Mouse (Mus musculus): ENCODE results near the gene Rgs13. TPM values are rescaled to one million over a fixed set of nuclear protein-coding genes. Genes with fewer than 3 reads are reported as not detected.

Gene Rgs13
- polyA plus RNA-seq (2012; ENCODE audit: insufficient read depth, insufficient read length, low replicate concordance, missing spikeins), result not detected in 2 replicates

DNA sequence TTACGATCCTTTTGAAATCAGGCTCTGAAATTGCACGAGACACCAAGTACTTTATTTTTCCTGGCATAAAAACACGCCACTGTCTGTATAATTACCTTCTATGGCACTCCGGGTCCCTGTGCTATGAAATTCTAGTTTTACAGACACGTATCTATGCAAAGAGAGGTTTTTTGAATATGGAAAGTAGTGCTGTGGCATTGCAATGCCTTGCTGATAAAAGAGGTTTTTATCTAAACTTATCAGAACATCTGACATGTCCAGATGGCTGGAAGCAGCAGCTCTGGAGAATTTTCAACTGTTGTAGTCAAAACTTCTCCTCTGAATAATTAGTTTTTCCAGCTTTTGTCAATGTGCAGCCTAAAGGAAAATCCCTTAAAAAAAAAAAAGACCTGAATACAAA lies at the start of gene Rgs13:
Gene Rgs13 (minus strand): TSS at position 207 of the 400 bp plus-strand sequence.
- Histone ChIP-seq H3K27ac (ENCODE audit: insufficient read depth, low read depth, low read length) (no peak within 1 kb of the TSS), H3K4me1 (ENCODE audit: control insufficient read depth, insufficient read depth, low read length) (no peaks in the 10 kb centered on the region), H3K4me3 (ENCODE audit: insufficient read depth, low read depth, low read length) (no peak within 1 kb of the TSS)
- 23% methylated on average over 5 of the region's 5 CpGs for WGBS
- TF ChIP-seq POLR2A (IDR thresholded peaks at IDR 0.05; ENCODE audit: insufficient read depth, low read depth, low read length) (no peak), CTCF (IDR thresholded peaks at IDR 0.05; ENCODE audit: insufficient read depth, low read depth, low read length) (no peak)

- H3K27ac ChIP-seq (ENCODE audit: insufficient read depth, low read depth, low read length), result no peak overlapping the region
- no peaks in the 10 kb centered on the region for H3K4me1 ChIP-seq (ENCODE audit: control insufficient read depth, insufficient read depth, low read length)
- TF ChIP-seq POLR2A (IDR thresholded peaks at IDR 0.05; ENCODE audit: insufficient read depth, low read depth, low read length) (no peak), CTCF (IDR thresholded peaks at IDR 0.05; ENCODE audit: insufficient read depth, low read depth, low read length) (no peak)
- no peak overlapping the region for H3K4me3 ChIP-seq (ENCODE audit: insufficient read depth, low read depth, low read length)
Measured at GRCm38 (mm10) chr1:144215230-144215629, 38.1 kb upstream of the Rgs13 start.

- 71% methylated on average over 3 of the region's 3 CpGs for WGBS
- TF ChIP-seq CTCF (IDR thresholded peaks at IDR 0.05; ENCODE audit: insufficient read depth, low read depth, low read length), result no peak
- no peak for TF ChIP-seq POLR2A (IDR thresholded peaks at IDR 0.05; ENCODE audit: insufficient read depth, low read depth, low read length)
- Histone ChIP-seq H3K27ac (ENCODE audit: insufficient read depth, low read depth, low read length) (no peak overlapping the region), H3K4me3 (ENCODE audit: insufficient read depth, low read depth, low read length) (no peak overlapping the region), H3K4me1 (ENCODE audit: control insufficient read depth, insufficient read depth, low read length) (no peaks in the 10 kb centered on the region)
Measured at GRCm38 (mm10) chr1:144210912-144211311, 33.7 kb upstream of the Rgs13 start.

- H3K4me1 ChIP-seq (ENCODE audit: control insufficient read depth, insufficient read depth, low read length), result no peaks in the 10 kb centered on the region
- H3K27ac ChIP-seq (ENCODE audit: insufficient read depth, low read depth, low read length), result no peak overlapping the region
- no peak overlapping the region for H3K4me3 ChIP-seq (ENCODE audit: insufficient read depth, low read depth, low read length)
- TF ChIP-seq CTCF (IDR thresholded peaks at IDR 0.05; ENCODE audit: insufficient read depth, low read depth, low read length) (no peak), POLR2A (IDR thresholded peaks at IDR 0.05; ENCODE audit: insufficient read depth, low read depth, low read length) (no peak)
- WGBS, result 65% methylated on average over 7 of the region's 7 CpGs
Measured at GRCm38 (mm10) chr1:144206281-144207061, 29.3 kb upstream of the Rgs13 start.

DNA sequence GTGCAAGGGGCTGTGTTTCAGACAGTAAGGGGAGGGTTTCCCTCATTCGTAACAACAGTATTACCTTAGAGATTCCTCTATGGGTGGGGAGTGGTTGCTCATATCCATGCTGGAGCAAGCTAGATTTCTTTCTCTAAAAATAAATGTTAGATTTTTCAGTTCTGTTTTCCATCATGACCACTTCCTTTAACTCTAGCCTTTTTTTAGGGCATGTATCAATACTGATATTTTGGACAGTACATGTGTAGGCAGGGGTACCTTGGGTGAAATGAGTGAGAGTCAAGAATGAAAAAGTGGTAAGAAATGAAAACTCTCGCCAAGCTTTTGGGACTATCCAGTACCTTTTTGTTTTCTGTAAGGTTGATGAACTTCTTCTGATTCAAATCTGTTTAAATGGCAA lies 27.6 kb upstream of the Rgs13 start:
- no peaks in the 10 kb centered on the region for H3K4me1 ChIP-seq (ENCODE audit: control insufficient read depth, insufficient read depth, low read length)
- 91% methylated on average over 2 of the region's 2 CpGs for WGBS
- no peak overlapping the region for H3K4me3 ChIP-seq (ENCODE audit: insufficient read depth, low read depth, low read length)
- TF ChIP-seq CTCF (IDR thresholded peaks at IDR 0.05; ENCODE audit: insufficient read depth, low read depth, low read length) (no peak), POLR2A (IDR thresholded peaks at IDR 0.05; ENCODE audit: insufficient read depth, low read depth, low read length) (no peak)
- no peak overlapping the region for H3K27ac ChIP-seq (ENCODE audit: insufficient read depth, low read depth, low read length)

DNA sequence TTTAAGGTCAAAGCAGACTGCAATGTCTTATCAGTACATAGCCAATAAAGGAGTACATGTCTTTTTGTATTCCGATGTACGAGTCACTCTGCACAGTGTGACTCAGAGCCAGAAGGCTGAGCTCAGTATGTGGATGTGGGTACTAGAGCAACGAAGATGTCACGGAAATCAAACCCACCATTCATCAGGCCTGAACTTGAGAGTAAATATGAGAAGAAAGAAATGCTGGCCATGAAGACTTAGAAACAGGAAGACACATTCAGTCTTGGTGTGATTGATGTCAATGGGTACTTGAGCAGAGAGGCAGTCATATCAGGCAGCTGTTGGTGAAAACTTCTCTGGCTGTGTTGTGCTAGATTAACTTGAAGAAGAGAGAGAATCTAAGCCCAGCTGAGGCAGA lies 25.8 kb upstream of the Rgs13 start:
- TF ChIP-seq POLR2A (IDR thresholded peaks at IDR 0.05; ENCODE audit: insufficient read depth, low read depth, low read length) (no peak), CTCF (IDR thresholded peaks at IDR 0.05; ENCODE audit: insufficient read depth, low read depth, low read length) (no peak)
- 49% methylated on average over 4 of the region's 4 CpGs for WGBS
- Histone ChIP-seq H3K4me3 (ENCODE audit: insufficient read depth, low read depth, low read length) (no peak overlapping the region), H3K27ac (ENCODE audit: insufficient read depth, low read depth, low read length) (no peak overlapping the region), H3K4me1 (ENCODE audit: control insufficient read depth, insufficient read depth, low read length) (no peaks in the 10 kb centered on the region)

- H3K4me1 ChIP-seq (ENCODE audit: control insufficient read depth, insufficient read depth, low read length), result no peaks in the 10 kb centered on the region
- whole genome bisulfite sequencing, result 86% methylated on average over 2 of the region's 2 CpGs
- TF ChIP-seq POLR2A (IDR thresholded peaks at IDR 0.05; ENCODE audit: insufficient read depth, low read depth, low read length) (no peak), CTCF (IDR thresholded peaks at IDR 0.05; ENCODE audit: insufficient read depth, low read depth, low read length) (no peak)
- no peak overlapping the region for H3K4me3 ChIP-seq (ENCODE audit: insufficient read depth, low read depth, low read length)
- no peak overlapping the region for H3K27ac ChIP-seq (ENCODE audit: insufficient read depth, low read depth, low read length)
Measured at GRCm38 (mm10) chr1:144200496-144200895, 23.3 kb upstream of the Rgs13 start.

DNA sequence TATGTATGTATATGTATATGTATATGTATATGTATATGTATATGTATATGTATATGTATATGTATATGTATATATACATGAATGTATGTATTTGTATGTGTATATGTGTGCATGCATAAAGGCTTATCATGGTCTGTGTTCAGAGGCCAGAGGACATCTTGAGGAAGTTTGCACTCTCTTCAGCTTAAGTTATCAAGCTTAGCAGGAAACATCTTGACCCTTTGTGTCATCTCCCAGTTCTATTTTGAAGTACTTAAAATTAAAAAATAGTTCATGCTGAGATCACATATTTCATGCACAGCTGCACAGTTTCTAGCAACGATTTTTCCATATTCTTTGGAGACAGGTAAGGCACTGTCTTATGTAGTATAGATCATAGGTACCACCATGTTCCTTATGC lies 22.4 kb upstream of the Rgs13 start:
- Histone ChIP-seq H3K4me3 (ENCODE audit: insufficient read depth, low read depth, low read length) (no peak overlapping the region), H3K27ac (ENCODE audit: insufficient read depth, low read depth, low read length) (no peak overlapping the region), H3K4me1 (ENCODE audit: control insufficient read depth, insufficient read depth, low read length) (no peaks in the 10 kb centered on the region)
- no peak for TF ChIP-seq CTCF (IDR thresholded peaks at IDR 0.05; ENCODE audit: insufficient read depth, low read depth, low read length)
- no peak for TF ChIP-seq POLR2A (IDR thresholded peaks at IDR 0.05; ENCODE audit: insufficient read depth, low read depth, low read length)
- WGBS, result 82% methylated on average over 1 of the region's 1 CpGs

GRCm38 (mm10) chr1:144197684-144198083 lies 20.5 kb upstream of the Rgs13 start:
- no peak overlapping the region for H3K4me3 ChIP-seq (ENCODE audit: insufficient read depth, low read depth, low read length)
- WGBS, result 37% methylated on average over 3 of the region's 3 CpGs
- TF ChIP-seq POLR2A (IDR thresholded peaks at IDR 0.05; ENCODE audit: insufficient read depth, low read depth, low read length) (no peak), CTCF (IDR thresholded peaks at IDR 0.05; ENCODE audit: insufficient read depth, low read depth, low read length) (no peak)
- no peak overlapping the region for H3K27ac ChIP-seq (ENCODE audit: insufficient read depth, low read depth, low read length)
- no peaks in the 10 kb centered on the region for H3K4me1 ChIP-seq (ENCODE audit: control insufficient read depth, insufficient read depth, low read length)
